Mouse (Mus musculus) frontal cortex, postnatal 25 days (tissue): ENCODE measurements around the gene Wdsub1.

Experiments
- DNase-seq, 2 experiments: peaks; one replicate each; pipeline ENCODE4 v3.0.0; 2022; ENCODE audit warnings: low spot score in 2 of 2

Wdsub1 gene

GRCm38 (mm10) chr2:59841944-59842343, 40.4 kb downstream of the Wdsub1 start:
- no peak for DNase-seq

- no peak for DNase-seq
These were observed 41.0 kb downstream of the Wdsub1 start for GRCm38 (mm10) chr2:59841189-59841939.

- no peak for DNase-seq
These were observed 42.2 kb downstream of the Wdsub1 start for GRCm38 (mm10) chr2:59840191-59840590.

- DNase-seq: no peak
These were observed 42.6 kb downstream of the Wdsub1 start for GRCm38 (mm10) chr2:59839755-59840154.

- DNase-seq: no peak
These were observed 43.6 kb downstream of the Wdsub1 start for GRCm38 (mm10) chr2:59838825-59839224.

GRCm38 (mm10) chr2:59831831-59832230, 50.6 kb downstream of the Wdsub1 start:
- no peak for DNase-seq

GRCm38 (mm10) chr2:59830940-59831339, 51.5 kb downstream of the Wdsub1 start:
- DNase-seq: no peak

GRCm38 (mm10) chr2:59830151-59830550, 52.2 kb downstream of the Wdsub1 start:
- DNase-seq: no peak

- no peak for DNase-seq
These were observed 52.7 kb downstream of the Wdsub1 start for GRCm38 (mm10) chr2:59829718-59830117.

- no peak for DNase-seq
These were observed 53.4 kb downstream of the Wdsub1 start for GRCm38 (mm10) chr2:59828777-59829508.

GRCm38 (mm10) chr2:59828103-59828655, 54.2 kb downstream of the Wdsub1 start:
- DNase-seq: no peak

- DNase-seq: no peak
These were observed 57.0 kb downstream of the Wdsub1 start for GRCm38 (mm10) chr2:59825380-59825779.

- no peak for DNase-seq
These were observed 58.1 kb downstream of the Wdsub1 start for GRCm38 (mm10) chr2:59824289-59824688.

- no peak for DNase-seq
These were observed 61.3 kb downstream of the Wdsub1 start for GRCm38 (mm10) chr2:59821044-59821443.

- no peak for DNase-seq
These were observed 62.3 kb downstream of the Wdsub1 start for GRCm38 (mm10) chr2:59820088-59820487.

GRCm38 (mm10) chr2:59819415-59819814, 63.0 kb downstream of the Wdsub1 start:
- DNase-seq: no peak

- no peak for DNase-seq
These were observed 63.7 kb downstream of the Wdsub1 start for GRCm38 (mm10) chr2:59818663-59819062.

GRCm38 (mm10) chr2:59814997-59815396, 67.4 kb downstream of the Wdsub1 start:
- no peak for DNase-seq

GRCm38 (mm10) chr2:59813457-59813856, 68.9 kb downstream of the Wdsub1 start:
- no peak for DNase-seq

- no peak for DNase-seq
These were observed 69.8 kb downstream of the Wdsub1 start for GRCm38 (mm10) chr2:59812641-59813040.

- no peak for DNase-seq
These were observed 71.1 kb downstream of the Wdsub1 start for GRCm38 (mm10) chr2:59811247-59811646.

GRCm38 (mm10) chr2:59810039-59810438, 72.4 kb downstream of the Wdsub1 start:
- no peak for DNase-seq

GRCm38 (mm10) chr2:59808608-59809007, 73.8 kb downstream of the Wdsub1 start:
- DNase-seq: no peak
